Mouse (Mus musculus): ENCODE measurements around the gene Il16.

DNA sequence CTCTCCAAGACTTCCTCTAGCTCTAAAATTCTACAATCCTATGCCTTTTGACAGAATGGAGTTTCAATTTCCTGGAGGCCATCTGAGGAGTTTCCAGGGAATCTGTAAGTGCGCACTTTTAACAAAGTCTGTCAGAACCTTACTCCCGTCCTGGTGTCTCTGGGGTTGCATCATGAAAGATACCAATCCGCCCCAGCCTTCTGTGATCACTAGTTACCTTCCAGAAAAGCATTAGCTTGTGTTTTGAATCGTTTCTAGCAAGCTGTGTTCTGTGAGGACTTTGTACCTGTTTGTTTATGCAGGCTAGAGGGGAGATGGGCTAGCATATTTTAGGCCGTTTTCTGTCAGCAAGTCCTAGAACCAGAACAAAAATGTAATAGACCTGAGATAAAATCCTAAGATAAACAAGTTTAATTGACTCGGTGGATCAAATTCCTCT lies 112.8 kb downstream of the Il16 start:
- no peak for TF ChIP-seq POLR2A (IDR thresholded peaks at IDR 0.05; ENCODE audit: insufficient read length, low read depth)
- no peak for TF ChIP-seq USF1 (IDR thresholded peaks at IDR 0.05; ENCODE audit: low read depth)
- TF ChIP-seq TCF12 (IDR thresholded peaks at IDR 0.05; ENCODE audit: insufficient read depth, poor library complexity, severe bottlenecking): no peak
- no peak for TF ChIP-seq E2F4 (IDR thresholded peaks at IDR 0.05; ENCODE audit: insufficient read depth)
- TF ChIP-seq MYOD1 (IDR thresholded peaks at IDR 0.05; ENCODE audit: control insufficient read depth in 1 of 3, insufficient read length in 2 of 3, low read depth in 2 of 3): no peak
- TF ChIP-seq REST (IDR thresholded peaks at IDR 0.05; ENCODE audit: insufficient read depth, insufficient read length): no peak

Measured in myocyte (in vitro differentiated cells).